Mouse (Mus musculus): Measurements from ENCODE around the gene Krt23. TPM values are rescaled to one million over a fixed set of nuclear protein-coding genes. Genes with fewer than 3 reads are reported as not detected.

The Krt23 gene
- total RNA-seq (2022) = not detected

- DNase-seq (ENCODE audit: low spot score in 2 of 2) = no peak
Observed at GRCm38 (mm10) chr11:99492733-99493573, at the start of gene Krt23. Gene Krt23 (minus strand): TSS chr11:99493137.

DNA sequence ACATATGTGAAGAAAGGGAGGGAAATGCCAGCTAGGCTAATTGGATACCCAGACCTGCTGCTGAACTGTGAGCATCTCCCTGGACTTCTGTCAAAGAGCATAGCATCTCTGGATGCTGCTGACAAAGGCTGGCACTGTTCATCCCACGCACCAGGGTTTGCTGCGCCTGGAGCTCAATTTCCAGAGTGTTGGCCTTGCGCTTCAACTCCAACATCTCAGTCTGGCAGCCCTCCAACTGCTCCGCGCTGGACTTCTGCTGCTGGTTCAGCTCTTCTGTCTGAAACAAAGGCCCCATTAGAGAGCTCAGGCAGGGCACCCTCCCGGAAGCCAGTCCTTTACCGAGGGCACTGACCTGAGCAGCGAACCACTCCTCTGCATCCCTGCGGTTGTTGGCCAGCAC is 46.8 kb upstream of the Krt23 start:
- DNase-seq (ENCODE audit: low spot score in 2 of 2) = peak; percentile 51 to 72

DNA sequence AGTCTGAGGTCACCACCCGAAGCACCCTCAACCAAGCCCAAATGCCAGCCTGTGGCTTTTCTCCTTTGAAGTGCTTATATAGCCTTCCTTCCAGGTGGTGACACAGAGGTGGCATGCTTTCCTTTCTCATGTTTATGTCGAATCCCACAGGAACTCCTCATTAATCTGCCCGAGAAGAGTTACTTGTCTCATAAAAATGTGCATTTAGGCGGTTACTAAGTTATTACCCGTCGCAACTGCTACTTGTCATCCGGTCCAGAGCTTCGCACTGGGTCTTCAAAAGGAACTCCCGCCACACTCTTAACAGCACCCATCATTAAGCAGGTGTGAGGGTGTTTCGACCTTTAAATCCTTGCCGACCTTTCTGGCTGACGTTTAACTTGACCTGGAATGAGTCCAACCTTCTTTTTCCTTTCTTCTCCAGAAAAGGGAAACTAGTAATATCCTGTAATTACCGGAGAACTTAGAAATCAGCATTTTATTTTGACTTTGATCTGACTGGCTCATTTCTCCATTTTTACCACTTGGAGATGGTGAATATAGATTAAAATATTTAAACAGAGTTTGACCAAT is 28.4 kb upstream of the Krt23 start, which contains the start of gene Krt39:
Gene Krt39, minus strand, starts transcription at position 51 of the 573 bp plus-strand sequence.
- DNase-seq (ENCODE audit: low spot score in 2 of 2) = no peak

DNA sequence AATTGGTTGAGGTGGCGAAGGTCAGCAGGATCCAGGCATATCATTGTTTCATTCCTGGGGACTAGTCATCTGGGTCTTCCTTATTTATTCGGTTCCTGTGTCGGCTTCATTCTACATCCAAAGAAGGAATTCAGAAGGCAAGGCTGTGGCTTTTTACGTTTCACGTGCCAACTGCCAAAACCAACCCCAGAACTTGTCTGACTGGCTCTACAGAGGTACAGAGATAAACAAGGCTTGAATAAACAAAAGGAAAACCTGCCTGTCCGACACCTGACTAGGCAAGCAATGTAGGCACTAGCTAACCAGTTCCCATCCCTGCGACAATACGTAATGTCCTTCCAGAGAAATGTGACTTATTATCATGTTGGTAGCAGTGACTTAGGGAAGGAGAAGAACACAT is 21.2 kb upstream of the Krt23 start:
- no peak for DNase-seq (ENCODE audit: low spot score in 2 of 2)

GRCm38 (mm10) chr11:99500095-99500805 is 7.3 kb upstream of the Krt23 start:
- no peak for DNase-seq (ENCODE audit: low spot score in 2 of 2)

- no peak for DNase-seq (ENCODE audit: low spot score in 2 of 2)
Observed at GRCm38 (mm10) chr11:99496460-99496859, 3.5 kb upstream of the Krt23 start.

DNA sequence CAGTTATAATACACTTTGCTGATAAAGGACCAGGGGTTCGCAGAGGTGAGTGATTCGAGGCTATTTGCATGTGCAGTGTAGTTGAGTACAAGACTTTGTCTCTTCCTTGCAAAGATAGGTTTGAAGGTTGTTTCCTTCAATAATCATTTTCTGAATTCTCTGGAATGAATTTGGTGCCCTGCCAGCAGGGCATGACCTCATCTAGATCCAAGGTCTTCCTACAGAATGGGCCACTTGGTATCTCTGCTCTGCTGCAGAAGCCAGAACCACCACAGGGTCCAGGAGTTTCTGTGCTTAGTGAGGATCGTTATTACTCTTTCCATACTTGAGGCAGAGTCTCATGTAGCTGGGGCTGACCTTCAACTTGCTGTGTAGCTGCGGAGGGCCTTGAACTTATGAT is 1.8 kb upstream of the Krt23 start:
- no peak for DNase-seq (ENCODE audit: low spot score in 2 of 2)

DNA sequence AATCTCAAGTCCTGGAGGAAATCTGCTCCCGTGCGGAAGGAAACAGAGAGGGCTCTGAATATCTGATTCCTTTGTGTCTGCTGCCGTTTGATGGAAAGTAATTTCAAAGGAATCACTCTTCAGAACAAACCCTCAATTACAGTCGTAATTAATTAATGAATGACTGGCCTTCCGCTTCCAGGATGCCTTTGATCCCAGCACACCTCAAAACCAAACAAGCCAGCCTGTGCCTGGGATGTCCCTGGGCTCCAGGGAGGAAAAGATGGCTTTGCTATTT is 575 bp upstream of the Krt23 start:
- no peak for DNase-seq (ENCODE audit: low spot score in 2 of 2)

- no peak for DNase-seq (ENCODE audit: low spot score in 2 of 2)
Observed at GRCm38 (mm10) chr11:99491040-99491439, 1.9 kb downstream of the Krt23 start.

DNA sequence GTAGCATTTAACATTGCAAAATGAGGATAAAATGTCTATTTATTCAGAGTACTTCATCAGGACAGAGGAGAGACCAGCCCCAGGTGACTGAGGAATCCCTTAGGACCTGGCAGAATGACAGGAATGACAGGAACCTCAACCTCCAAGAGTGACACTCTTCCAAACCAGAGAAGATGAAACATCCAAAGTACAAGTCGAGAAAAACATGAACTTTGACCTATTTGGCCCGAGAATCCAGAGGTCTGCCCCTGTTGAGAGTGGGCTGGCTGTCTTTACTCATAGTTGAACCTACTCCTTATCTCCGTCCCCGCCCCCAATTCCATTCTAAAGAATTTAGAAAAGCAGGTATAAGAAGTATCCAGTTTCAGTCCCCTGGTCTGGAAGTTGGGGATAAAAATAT is 2.3 kb downstream of the Krt23 start:
- no peak for DNase-seq (ENCODE audit: low spot score in 2 of 2)

DNA sequence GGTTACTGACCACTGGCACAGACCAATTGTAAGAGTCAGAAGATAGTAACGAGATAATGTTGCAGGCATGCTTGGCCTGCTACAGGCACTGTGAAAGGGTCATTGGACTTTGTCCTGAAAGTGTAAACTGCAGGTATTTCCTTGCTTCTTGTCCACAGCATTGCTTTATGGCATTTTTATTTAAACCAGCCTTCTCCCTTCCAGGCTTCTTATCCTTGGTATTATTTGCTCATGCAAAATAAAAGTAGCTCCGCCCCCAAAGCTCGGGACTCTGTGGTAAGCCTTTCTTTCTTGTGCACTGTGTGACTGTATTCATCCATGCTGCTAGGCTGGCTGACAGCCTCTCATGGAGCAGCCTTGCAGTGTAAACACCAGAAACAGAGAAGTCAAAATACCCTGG is 3.7 kb downstream of the Krt23 start:
- DNase-seq (ENCODE audit: low spot score in 2 of 2) = no peak

GRCm38 (mm10) chr11:99474981-99475380 is 18.0 kb downstream of the Krt23 start:
- DNase-seq (ENCODE audit: low spot score in 2 of 2) = no peak

DNA sequence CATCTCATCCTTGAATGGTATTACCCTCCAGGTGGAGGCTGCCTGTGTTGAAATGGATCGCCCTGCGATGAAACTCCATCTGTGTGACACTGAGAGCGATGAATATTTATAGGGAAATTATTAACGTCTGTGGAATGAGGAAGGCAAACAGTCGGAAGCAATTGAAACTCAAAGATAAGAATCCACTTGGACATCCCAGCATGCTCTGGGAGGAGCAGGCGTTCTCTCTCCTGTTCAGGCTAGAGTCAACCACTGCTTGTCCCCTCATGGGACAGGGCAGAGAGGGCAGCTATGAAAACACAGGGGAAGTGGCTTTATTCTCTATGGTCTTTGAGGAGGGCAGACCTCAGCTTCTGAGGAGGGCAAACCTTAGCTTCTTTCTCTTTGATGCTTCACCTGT is 19.5 kb downstream of the Krt23 start:
- no peak for DNase-seq (ENCODE audit: low spot score in 2 of 2)

- no peak for DNase-seq (ENCODE audit: low spot score in 2 of 2)
Observed at GRCm38 (mm10) chr11:99472405-99472804, 20.5 kb downstream of the Krt23 start.

- no peak for DNase-seq (ENCODE audit: low spot score in 2 of 2)
Observed at GRCm38 (mm10) chr11:99471946-99472345, 21.0 kb downstream of the Krt23 start.

DNA sequence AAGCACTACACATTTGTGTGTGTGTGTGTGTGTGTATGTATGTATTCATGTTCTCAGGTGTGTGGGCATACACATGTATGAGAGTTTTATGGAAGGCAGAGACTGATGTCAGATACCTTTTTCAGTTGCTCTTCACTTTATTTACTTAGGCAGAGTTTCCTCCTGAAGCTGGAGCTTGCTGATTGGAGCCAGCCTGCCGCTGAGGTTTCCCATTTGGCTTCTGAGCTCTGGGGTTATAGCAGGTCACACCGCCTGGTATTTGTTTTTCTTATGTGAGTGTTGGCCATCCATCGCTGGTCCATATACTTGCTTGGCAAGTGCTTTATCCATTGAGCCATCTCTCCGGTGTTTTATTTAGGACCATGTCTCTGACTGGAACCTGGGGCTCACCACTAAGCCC is 23.7 kb downstream of the Krt23 start:
- no peak for DNase-seq (ENCODE audit: low spot score in 2 of 2)

- DNase-seq (ENCODE audit: low spot score in 2 of 2) = no peak
Observed at GRCm38 (mm10) chr11:99468566-99468965, 24.4 kb downstream of the Krt23 start.

- DNase-seq (ENCODE audit: low spot score in 2 of 2) = no peak
Observed at GRCm38 (mm10) chr11:99466316-99466715, 26.6 kb downstream of the Krt23 start.

GRCm38 (mm10) chr11:99464836-99465235 is 28.1 kb downstream of the Krt23 start:
- peak; percentile 65 to 82 for DNase-seq (ENCODE audit: low spot score in 2 of 2)

DNA sequence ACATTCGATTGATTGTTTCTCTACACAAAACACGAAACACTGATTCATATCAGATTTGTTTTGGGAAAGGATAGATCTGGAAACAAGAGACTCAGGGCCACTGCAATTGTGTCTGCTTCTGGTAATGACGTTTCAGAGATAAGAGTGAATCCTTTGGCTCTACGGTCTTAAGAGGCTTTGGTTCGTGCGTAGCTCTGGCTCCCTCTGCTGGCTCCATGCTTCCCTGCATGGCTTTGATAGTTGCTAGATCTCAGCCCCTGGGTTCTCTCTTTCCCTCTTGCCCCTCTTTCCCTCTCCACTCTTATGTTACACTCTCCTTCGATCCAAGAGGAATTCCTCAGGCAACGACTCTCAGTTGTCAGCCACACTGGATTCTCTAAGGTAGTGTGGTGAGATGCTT is 29.8 kb downstream of the Krt23 start:
- peak; percentile 16 to 77 for DNase-seq (ENCODE audit: low spot score in 2 of 2)

- DNase-seq (ENCODE audit: low spot score in 2 of 2) = no peak
Observed at GRCm38 (mm10) chr11:99461736-99462135, 31.2 kb downstream of the Krt23 start.

- DNase-seq (ENCODE audit: low spot score in 2 of 2) = no peak
Observed at GRCm38 (mm10) chr11:99458887-99459286, 34.0 kb downstream of the Krt23 start.

GRCm38 (mm10) chr11:99454759-99455158 is 38.2 kb downstream of the Krt23 start:
- no peak for DNase-seq (ENCODE audit: low spot score in 2 of 2)

All from layer of hippocampus, adult 8-10 months (tissue).